Mouse (Mus musculus) midbrain, embryonic 11.5 days (tissue): ENCODE results near the gene Bach2. TPM values are rescaled to one million over a fixed set of nuclear protein-coding genes. Genes with fewer than 3 reads are reported as not detected.

Source experiments
- ATAC-seq: fragments of 200-750 bp; cut with Nextera tagmentation; 2 replicates; pipeline ENCODE4 v1.8.0; 2017; ENCODE audit warnings: moderate TSS enrichment, moderate library complexity; ENCODE audit not compliant: low FRiP score
- DNase-seq: peaks from one replicate; pipeline ENCODE4 v3.0.0; 2015; ENCODE audit warnings: low spot score; ENCODE audit errors: missing footprints
- H3K27ac ChIP-seq: fragments of 300-500 bp; sonication (generic); 2 replicates; pipeline ENCODE4 v1.5.1; 2014; ENCODE audit warnings: low read depth, low read length
- H3K27me3 ChIP-seq: fragments of 300-500 bp; sonication (generic); 2 replicates; pipeline ENCODE4 v1.6.1; 2014; ENCODE audit warnings: mild to moderate bottlenecking, low read length, moderate library complexity, mixed read lengths; ENCODE audit not compliant: control insufficient read depth, insufficient read depth
- H3K36me3 ChIP-seq: fragments of 300-500 bp; sonication (generic); 2 replicates; pipeline ENCODE4 v1.6.1; 2014; ENCODE audit warnings: mild to moderate bottlenecking, low read length, moderate library complexity, mixed read lengths; ENCODE audit not compliant: control insufficient read depth, insufficient read depth
- H3K4me1 ChIP-seq: fragments of 300-500 bp; sonication (generic); 2 replicates; pipeline ENCODE4 v1.6.1; 2014; ENCODE audit warnings: low read length; ENCODE audit not compliant: control insufficient read depth, insufficient read depth
- H3K4me2 ChIP-seq: fragments of 300-500 bp; sonication (generic); 2 replicates; pipeline ENCODE4 v1.6.1; 2014; ENCODE audit warnings: mild to moderate bottlenecking, moderate library complexity
- H3K4me3 ChIP-seq: fragments of 300-500 bp; sonication (generic); 2 replicates; pipeline ENCODE4 v1.5.1; 2014; ENCODE audit warnings: low read depth, low read length
- H3K9ac ChIP-seq: fragments of 300-500 bp; sonication (generic); 2 replicates; pipeline ENCODE4 v1.6.1; 2014; ENCODE audit warnings: low read length
- H3K9me3 ChIP-seq: fragments of 300-500 bp; sonication (generic); 2 replicates; pipeline ENCODE4 v1.6.1; 2016; ENCODE audit warnings: low read length; ENCODE audit not compliant: control insufficient read depth
- WGBS: fragments of 180-500 bp; shearing (Covaris S2); extraction: QIAGEN DNeasy Blood & Tissue Kit; methylation state at CpG from one replicate; pipeline ENCODE4 v1.1.7; 2014; 5-methylcytosine and 5-hydroxymethylcytosine counted together
- polyA plus RNA-seq: library from polyadenylated mRNA; unstranded; fragments of >200 nt; fragmentation: Nextera tagmentation; extraction: Ambion mirVana; gene quantifications from 2 replicates; pipeline ENCODE4 v1.2.1, GENCODE M21; 2014

Bach2 gene
- polyA plus RNA-seq, 1 experiment from 2014 or later, result 13.2 TPM

DNA sequence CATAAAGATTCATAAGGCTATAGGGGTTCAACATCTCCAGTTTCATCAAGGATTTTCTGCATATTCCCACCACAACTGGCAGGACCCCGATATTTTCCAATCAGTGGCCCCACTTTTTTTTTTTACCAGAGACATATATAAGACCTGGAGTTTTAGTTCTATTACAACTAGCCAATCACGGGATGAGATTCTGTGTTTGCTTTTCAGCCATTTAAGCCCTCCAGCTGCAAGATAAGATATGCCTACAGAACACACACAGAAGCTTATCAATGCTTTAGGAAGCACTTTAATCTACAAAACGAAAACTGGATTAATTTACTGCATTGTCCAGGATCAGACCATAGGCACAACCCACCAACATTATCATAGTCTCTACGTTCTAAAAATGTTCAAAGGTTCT is 33.8 kb upstream of the Bach2 start:
- 79% methylated on average over 4 of the region's 4 CpGs for WGBS
- Histone ChIP-seq H3K4me3 (no peak overlapping the region), H3K4me2 (no peak overlapping the region), H3K27ac (no peak overlapping the region), H3K9me3 (no peaks in the 10 kb centered on the region), H3K36me3 (no peaks in the 10 kb centered on the region), H3K4me1 (no peaks in the 10 kb centered on the region), H3K27me3 (no peaks in the 10 kb centered on the region), H3K9ac (no peak overlapping the region)
- ATAC-seq (no peak), DNase-seq (no peak)

DNA sequence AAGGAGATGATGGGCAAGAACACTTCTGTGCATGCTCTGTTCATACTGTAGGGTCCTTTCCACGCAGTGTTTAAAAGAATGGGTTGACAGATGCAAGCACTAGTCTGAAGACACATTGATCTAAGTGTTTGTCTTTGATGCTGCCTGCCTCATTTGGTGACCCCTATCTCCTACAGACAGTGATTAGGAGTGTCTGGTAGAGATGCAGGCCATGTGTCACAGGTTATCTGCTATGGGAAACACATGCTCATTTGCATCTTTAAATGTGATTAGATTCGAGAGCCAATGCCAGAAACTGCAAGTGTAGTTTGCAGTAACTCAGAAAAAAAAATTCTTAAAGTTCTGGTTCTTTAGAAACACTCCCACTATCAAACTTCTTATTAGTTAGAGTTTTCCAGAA is 32.8 kb upstream of the Bach2 start:
- no peaks in the 10 kb centered on the region for H3K36me3 ChIP-seq
- no peak overlapping the region for H3K9ac ChIP-seq
- no peaks in the 10 kb centered on the region for H3K4me1 ChIP-seq
- 73% methylated on average over 2 of the region's 2 CpGs for WGBS
- no peak overlapping the region for H3K4me3 ChIP-seq
- H3K9me3 ChIP-seq, result no peaks in the 10 kb centered on the region
- ATAC-seq, result no peak
- no peak overlapping the region for H3K4me2 ChIP-seq
- H3K27me3 ChIP-seq, result no peaks in the 10 kb centered on the region
- H3K27ac ChIP-seq, result no peak overlapping the region
- no peak for DNase-seq

DNA sequence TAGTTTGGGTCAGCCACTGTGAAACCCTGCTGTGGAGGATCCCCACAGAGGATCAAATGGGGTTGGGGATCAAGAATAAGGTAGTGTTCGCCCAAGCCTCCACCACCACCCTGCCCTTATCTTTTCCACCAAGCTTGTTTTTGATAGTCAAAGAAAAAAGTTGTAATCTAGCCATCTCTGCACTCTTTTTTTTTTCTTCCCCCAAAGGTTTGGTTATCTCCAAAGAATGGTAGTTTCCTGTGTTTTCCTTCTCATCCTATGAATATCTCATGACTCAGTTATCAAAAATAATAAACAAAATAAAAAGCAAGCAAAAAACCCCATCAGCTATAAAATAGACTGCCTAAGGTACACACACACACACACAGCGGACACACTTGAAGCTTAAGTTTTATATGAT is 28.6 kb upstream of the Bach2 start:
- Histone ChIP-seq H3K4me2 (no peak overlapping the region), H3K9ac (no peak overlapping the region), H3K9me3 (no peaks in the 10 kb centered on the region), H3K4me1 (no peaks in the 10 kb centered on the region), H3K27ac (no peak overlapping the region), H3K27me3 (no peaks in the 10 kb centered on the region), H3K4me3 (no peak overlapping the region), H3K36me3 (no peaks in the 10 kb centered on the region)
- ATAC-seq, result no peak
- DNase-seq, result no peak
- WGBS, result 83% methylated on average over 2 of the region's 2 CpGs

DNA sequence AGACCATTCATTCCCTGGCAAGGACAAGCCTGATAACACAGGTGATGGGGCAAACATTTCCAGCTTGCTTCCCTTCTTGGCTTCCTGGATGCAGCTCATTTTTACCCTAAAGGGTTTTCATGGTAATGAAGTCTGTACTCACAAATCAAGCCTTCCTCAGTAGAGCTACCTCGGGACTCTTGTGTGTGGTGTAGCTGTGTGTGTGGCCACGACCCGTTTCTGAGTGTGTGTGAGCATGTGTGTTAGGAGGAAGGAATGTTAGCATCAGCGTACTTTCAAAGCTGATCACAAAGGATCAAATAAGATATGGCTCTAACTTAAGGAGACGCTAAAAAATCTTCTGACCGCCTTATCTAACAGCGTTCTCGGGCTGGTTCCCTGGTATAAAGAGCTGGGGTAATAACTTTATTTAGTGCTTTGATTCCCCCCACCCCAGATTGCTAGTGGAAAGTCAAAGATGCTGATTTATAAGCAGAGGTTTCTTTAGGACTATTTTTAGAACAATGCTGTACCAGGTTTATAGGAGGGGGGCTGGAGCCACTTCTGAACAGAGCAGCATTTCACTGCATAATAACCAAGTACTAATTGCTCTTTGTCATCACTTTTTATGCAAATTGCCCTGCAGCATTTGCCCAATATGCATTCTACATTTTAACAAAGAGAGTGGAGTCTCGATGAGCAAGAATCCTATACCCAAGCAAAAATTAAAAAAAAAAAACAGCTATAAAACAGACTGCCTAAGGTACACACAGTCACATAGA is 28.0 kb upstream of the Bach2 start:
- no peaks in the 10 kb centered on the region for H3K9me3 ChIP-seq
- 86% methylated on average over 9 of the region's 9 CpGs for WGBS
- no peak overlapping the region for H3K4me3 ChIP-seq
- no peaks in the 10 kb centered on the region for H3K4me1 ChIP-seq
- DNase-seq (no peak), ATAC-seq (no peak)
- no peak overlapping the region for H3K9ac ChIP-seq
- H3K27ac ChIP-seq, result no peak overlapping the region
- H3K27me3 ChIP-seq, result no peaks in the 10 kb centered on the region
- no peaks in the 10 kb centered on the region for H3K36me3 ChIP-seq
- H3K4me2 ChIP-seq, result no peak overlapping the region

DNA sequence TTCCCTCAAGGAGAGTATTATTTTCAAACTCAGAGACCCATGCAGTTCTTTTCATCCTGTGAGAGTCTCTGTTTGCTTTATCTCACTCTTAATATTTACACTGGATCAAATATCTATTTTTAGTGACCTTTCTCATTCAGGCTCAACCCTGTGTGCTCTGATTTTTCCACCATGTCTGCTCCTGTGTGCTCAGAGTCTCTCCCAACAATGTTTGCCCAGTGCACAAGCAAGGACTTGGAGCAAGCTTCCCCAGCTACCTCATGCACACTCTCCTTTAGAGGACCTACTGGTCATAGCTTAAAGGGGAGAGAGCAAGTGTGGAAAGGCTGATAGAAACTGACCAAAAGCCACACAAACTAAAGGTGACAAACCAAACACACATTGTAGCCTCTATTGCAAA is 26.0 kb upstream of the Bach2 start:
- Histone ChIP-seq H3K36me3 (no peaks in the 10 kb centered on the region), H3K9me3 (no peaks in the 10 kb centered on the region), H3K4me1 (no peaks in the 10 kb centered on the region), H3K27ac (no peak overlapping the region), H3K4me3 (no peak overlapping the region), H3K4me2 (no peak overlapping the region), H3K9ac (no peak overlapping the region), H3K27me3 (no peaks in the 10 kb centered on the region)
- DNase-seq (no peak), ATAC-seq (no peak)

DNA sequence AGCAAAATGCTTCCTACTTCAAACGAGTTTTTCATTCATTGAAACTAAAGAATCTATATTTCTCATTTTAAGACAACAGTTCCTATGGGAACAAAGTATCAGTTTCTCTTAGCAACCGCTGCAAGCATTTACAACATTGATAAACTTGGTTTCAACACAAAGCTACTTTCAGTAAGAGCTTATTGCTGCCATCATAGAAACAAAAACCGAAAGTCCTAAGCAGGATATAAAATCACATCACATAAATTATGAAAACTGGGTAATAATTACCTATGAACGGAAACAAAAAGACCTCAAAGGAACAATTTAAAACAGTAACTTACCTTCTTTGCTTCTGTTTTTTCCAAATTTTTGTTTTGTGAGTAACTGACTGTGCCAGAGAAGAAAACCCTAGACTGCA is 22.1 kb upstream of the Bach2 start:
- DNase-seq, result no peak
- Histone ChIP-seq H3K4me3 (no peak overlapping the region), H3K27ac (no peak overlapping the region), H3K36me3 (no peaks in the 10 kb centered on the region), H3K9ac (no peak overlapping the region), H3K4me1 (peaks cover 12% of the 10 kb centered on the region), H3K9me3 (no peaks in the 10 kb centered on the region), H3K4me2 (no peak overlapping the region), H3K27me3 (no peaks in the 10 kb centered on the region)
- 89% methylated on average over 4 of the region's 4 CpGs for WGBS
- no peak for ATAC-seq

DNA sequence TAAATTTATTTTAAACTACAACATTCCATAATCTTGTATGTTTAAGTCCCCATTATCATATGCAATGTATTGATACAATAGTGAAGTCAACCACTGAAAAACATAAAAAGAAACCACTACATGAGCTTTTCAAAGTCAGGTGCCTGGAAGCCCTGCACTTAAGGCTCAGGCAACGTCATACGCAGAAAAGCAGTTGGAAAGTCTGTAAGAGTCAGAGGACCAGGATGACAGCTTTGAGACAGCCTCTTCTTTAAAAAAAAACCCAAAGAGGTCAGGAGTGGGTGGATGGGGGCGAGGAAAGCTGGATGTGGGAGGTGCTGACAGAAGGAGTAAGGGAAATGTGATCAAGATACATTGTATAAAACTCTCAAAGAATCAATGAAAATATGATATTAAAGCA is 21.6 kb upstream of the Bach2 start:
- Histone ChIP-seq H3K4me1 (peaks cover 12% of the 10 kb centered on the region), H3K9me3 (no peaks in the 10 kb centered on the region), H3K4me3 (no peak overlapping the region), H3K4me2 (no peak overlapping the region), H3K9ac (no peak overlapping the region), H3K36me3 (no peaks in the 10 kb centered on the region), H3K27ac (no peak overlapping the region), H3K27me3 (no peaks in the 10 kb centered on the region)
- 78% methylated on average over 3 of the region's 3 CpGs for WGBS
- ATAC-seq (no peak), DNase-seq (no peak)

DNA sequence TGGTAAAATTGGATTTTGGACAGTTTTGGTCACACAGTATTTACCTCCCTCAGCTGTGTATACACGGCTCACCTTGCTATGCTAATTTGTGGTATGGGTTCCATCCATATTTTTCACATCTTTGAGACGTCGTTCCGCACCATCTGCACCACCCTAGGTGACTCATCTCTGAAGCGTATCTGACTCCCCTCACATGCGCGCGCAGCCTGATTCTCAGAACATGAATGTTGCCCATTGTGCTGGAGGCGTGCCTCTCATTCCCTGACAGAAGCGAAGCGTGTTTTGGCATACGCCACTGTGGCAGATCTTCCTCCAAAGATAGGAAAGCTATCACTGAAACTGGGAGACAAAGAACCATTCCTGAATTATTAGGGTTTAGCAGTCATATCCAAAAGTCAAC is 21.0 kb upstream of the Bach2 start:
- Histone ChIP-seq H3K9ac (no peak overlapping the region), H3K27ac (no peak overlapping the region), H3K4me2 (no peak overlapping the region), H3K36me3 (no peaks in the 10 kb centered on the region), H3K9me3 (no peaks in the 10 kb centered on the region), H3K27me3 (no peaks in the 10 kb centered on the region), H3K4me1 (peaks cover 12% of the 10 kb centered on the region), H3K4me3 (no peak overlapping the region)
- no peak for DNase-seq
- no peak for ATAC-seq
- WGBS, result 96% methylated on average over 12 of the region's 12 CpGs

DNA sequence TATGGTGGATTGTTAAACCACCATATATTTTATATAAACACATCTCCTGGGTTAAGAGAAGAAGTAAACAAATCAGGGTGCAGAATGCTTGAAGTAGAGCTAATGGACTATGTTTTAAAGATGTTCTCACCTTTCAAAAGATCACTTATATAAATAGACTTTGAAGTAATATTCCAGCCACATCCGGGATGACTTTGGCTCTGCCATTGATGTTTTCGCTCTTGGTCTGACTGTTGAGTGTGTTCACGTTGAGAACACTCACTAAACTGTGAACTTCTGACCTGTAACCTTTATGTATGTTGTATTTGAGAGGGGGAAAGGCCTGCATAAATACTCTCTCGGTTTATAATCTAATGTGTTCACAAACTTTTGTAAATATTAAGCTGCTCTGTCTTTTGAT is 20.2 kb upstream of the Bach2 start:
- WGBS, result 83% methylated on average over 4 of the region's 4 CpGs
- H3K36me3 ChIP-seq, result no peaks in the 10 kb centered on the region
- H3K4me1 ChIP-seq, result peaks cover 12% of the 10 kb centered on the region
- DNase-seq (no peak), ATAC-seq (no peak)
- no peak overlapping the region for H3K9ac ChIP-seq
- no peak overlapping the region for H3K4me3 ChIP-seq
- no peak overlapping the region for H3K27ac ChIP-seq
- no peaks in the 10 kb centered on the region for H3K27me3 ChIP-seq
- no peaks in the 10 kb centered on the region for H3K9me3 ChIP-seq
- H3K4me2 ChIP-seq, result no peak overlapping the region
